Comparison of ENCODE assay signal across 9 mouse cellular contexts in the genomic region with DNA sequence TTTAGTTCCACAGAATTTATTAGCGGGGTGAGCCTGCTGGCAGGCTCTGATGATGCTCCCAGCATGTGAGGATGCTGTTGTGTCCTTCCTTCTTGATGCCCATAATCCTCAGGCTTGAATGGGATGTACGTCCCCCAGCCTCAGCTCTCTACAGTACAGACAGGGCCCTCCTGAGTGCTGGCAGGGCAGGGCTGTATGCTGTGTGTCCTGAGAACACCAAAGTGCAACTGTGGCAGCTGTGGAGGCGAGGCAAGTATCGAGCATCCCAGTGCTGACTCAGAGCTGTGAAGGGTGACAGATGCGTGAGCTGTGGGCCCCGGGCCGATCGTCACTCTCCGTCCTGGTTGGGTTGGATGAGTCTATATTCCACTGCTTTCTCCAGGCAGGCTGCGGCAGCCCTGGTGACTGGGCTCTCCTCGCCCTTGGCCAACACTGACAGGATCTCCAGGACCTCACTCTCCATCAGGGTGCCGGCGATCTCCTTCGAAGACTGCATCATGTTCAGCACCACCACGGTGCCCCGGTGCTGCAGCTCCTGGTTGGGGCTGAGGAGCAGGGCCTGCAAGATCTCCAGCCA. TPM values are rescaled to one million over a fixed set of nuclear protein-coding genes. Genes with fewer than 3 reads are reported as not detected.
A peak's percentile ranks its signal among the peaks of the same experiment; 100 is the strongest.
DNase-seq lines count a peak whose midpoint lies in the region; ATAC-seq and TF ChIP-seq lines count a peak whose summit lies in the region.
"Had no signal": no experiment of that assay in that cellular context is flagged by ENCODE, and none has a peak within 500 bp of the region (broad histone marks: within the 10 kb centered on the region; RNA-seq: fewer than 3 reads in every experiment).

No protein-coding gene starts in this region.

- intact Hi-C loops in heart, postnatal 10 days (cut with DNase I) = no loop called here

- no peak for ATAC-seq in heart, embryonic 13.5 days (ENCODE audit: extremely low read depth, insufficient number of reproducible peaks, low FRiP score, low TSS enrichment)
- ATAC-seq in megakaryocyte, adult 5-6 weeks (ENCODE audit: poor library complexity, severe bottlenecking) = no peak
- ATAC-seq in stomach, embryonic 14.5 days (ENCODE audit: insufficient number of reproducible peaks, insufficient read depth, low FRiP score, low read depth) = no peak

- peak overlapping the region; percentile 93; the same call in 1 of the 2 replicates for H3K27ac ChIP-seq in heart, embryonic 13.5 days (replicated peaks)
- peak overlapping the region; percentile 36; the same call in 1 of the 2 replicates for H3K27ac ChIP-seq in embryonic fibroblast, embryonic 13.5 days (ENCODE audit: insufficient read depth, low read length)
- peak overlapping the region; percentile 39; the same call in 1 of the 2 replicates for H3K27ac ChIP-seq in stomach, embryonic 14.5 days (ENCODE audit: low read length)

- no peak overlapping the region for H3K4me2 ChIP-seq in heart, embryonic 13.5 days
- no peak overlapping the region for H3K4me2 ChIP-seq in stomach, embryonic 14.5 days (replicated peaks; ENCODE audit: low read depth, low read length)

- TF ChIP-seq POLR2A in embryonic fibroblast, embryonic 13.5 days (IDR thresholded peaks at IDR 0.05; ENCODE audit: low read depth, low read length) = no peak

- WGBS in heart, embryonic 13.5 days = 92% methylated on average over 16 of the region's 16 CpGs
- WGBS in stomach, embryonic 14.5 days = 93% methylated on average over 16 of the region's 16 CpGs

- H3K36me3 ChIP-seq in heart, embryonic 13.5 days = peaks cover 63% of the 10 kb centered on the region
- peaks cover 64% of the 10 kb centered on the region for H3K36me3 ChIP-seq in megakaryocyte, embryonic 14.5 days (replicated peaks; ENCODE audit: low read length)
- H3K36me3 ChIP-seq in stomach, embryonic 14.5 days (ENCODE audit: control insufficient read depth, insufficient read depth, low read length) = peaks cover 49% of the 10 kb centered on the region

- no peak overlapping the region for H3K4me3 ChIP-seq in heart, embryonic 13.5 days
- peak overlapping the region; percentile 56 for H3K4me3 ChIP-seq in megakaryocyte, embryonic 14.5 days (replicated peaks)
- no peak overlapping the region for H3K4me3 ChIP-seq in embryonic fibroblast, embryonic 13.5 days (ENCODE audit: insufficient read depth, low read length)
- H3K4me3 ChIP-seq in stomach, embryonic 14.5 days (ENCODE audit: low read depth, low read length) = no peak overlapping the region

- no peak for TF ChIP-seq CTCF in embryonic fibroblast, embryonic 13.5 days (IDR thresholded peaks at IDR 0.05; ENCODE audit: borderline replicate concordance, insufficient read depth, low read length)

- H3K27me3 ChIP-seq in heart, embryonic 13.5 days (replicated peaks) = no peaks in the 10 kb centered on the region
- H3K27me3 ChIP-seq in megakaryocyte, embryonic 14.5 days (replicated peaks) = no peaks in the 10 kb centered on the region
- H3K27me3 ChIP-seq in stomach, embryonic 14.5 days (ENCODE audit: control insufficient read depth, insufficient read depth, low read length) = no peaks in the 10 kb centered on the region
- H3K27me3 ChIP-seq: neural tube, embryonic 13.5 days had no signal

- H3K9ac ChIP-seq in heart, embryonic 13.5 days = no peak overlapping the region
- no peak overlapping the region for H3K9ac ChIP-seq in stomach, embryonic 14.5 days (replicated peaks; ENCODE audit: low read depth, low read length)
- H3K9ac ChIP-seq: neural tube, embryonic 13.5 days had no signal

- DNase-seq in heart, postnatal 10 days = no peak
- DNase-seq in layer of hippocampus, adult 11-12 months (ENCODE audit: low spot score) = no peak
- DNase-seq in testis, postnatal 14 days (ENCODE audit: low spot score) = no peak

- H3K4me1 ChIP-seq in heart, embryonic 13.5 days = peaks cover 21% of the 10 kb centered on the region
- H3K4me1 ChIP-seq in megakaryocyte, embryonic 14.5 days = peaks cover 47% of the 10 kb centered on the region
- no peaks in the 10 kb centered on the region for H3K4me1 ChIP-seq in embryonic fibroblast, embryonic 13.5 days (ENCODE audit: control insufficient read depth, insufficient read depth, low read length)
- peaks cover 11% of the 10 kb centered on the region; the same call in 1 of the 2 replicates for H3K4me1 ChIP-seq in stomach, embryonic 14.5 days (ENCODE audit: control insufficient read depth, insufficient read depth, low read length)

- no peaks in the 10 kb centered on the region for H3K9me3 ChIP-seq in heart, embryonic 13.5 days
- H3K9me3 ChIP-seq in megakaryocyte, embryonic 14.5 days = no peaks in the 10 kb centered on the region
- no peaks in the 10 kb centered on the region for H3K9me3 ChIP-seq in stomach, embryonic 14.5 days (ENCODE audit: control insufficient read depth, low read depth, low read length)
- H3K9me3 ChIP-seq: neural tube, embryonic 13.5 days had no signal

RNA-seq across cellular contexts. Expression of a gene that starts 1.1 kb away (rescaled TPM):
- polyA plus RNA-seq in heart, embryonic 13.5 days (2015; fragmentation: Nextera tagmentation; extraction: Ambion mirVana) = 7.3 and 7.8 TPM in 2 replicates
- 10 to 100 TPM in 1 of 2 experiments, 1 to 10 TPM in 1; 7.1 to 10.1 TPM for total RNA-seq in heart, postnatal 10 days (2021)
- polyA plus RNA-seq in megakaryocyte, embryonic 14.5 days (2012; ENCODE audit: insufficient read depth, low replicate concordance) = 4.7 and 5.0 TPM in 2 replicates
- 2.6 and 4.2 TPM in 2 replicates for total RNA-seq in megakaryocyte, adult 5-6 weeks (2015)
- 7.3 and 10.3 TPM in 2 replicates for total RNA-seq in megakaryocyte, adult 5-6 weeks (2017)
- polyA plus RNA-seq in embryonic fibroblast, embryonic 13.5 days (2011; ENCODE audit: insufficient read length, low read depth, missing spikeins) = 11.8 and 19.0 TPM in 2 replicates
- 15.1 and 19.2 TPM in 2 replicates for polyA plus RNA-seq in stomach, embryonic 14.5 days (2014; fragmentation: Nextera tagmentation; extraction: Ambion mirVana)

RNA-seq across cellular contexts. Expression of a gene that starts 15.4 kb away (rescaled TPM):
- 18.2 and 20.1 TPM in 2 replicates for polyA plus RNA-seq in heart, embryonic 13.5 days (2015; fragmentation: Nextera tagmentation; extraction: Ambion mirVana)
- 10 to 100 TPM; 17.9 to 18.9 TPM for total RNA-seq in heart, postnatal 10 days (2021)
- polyA plus RNA-seq in megakaryocyte, embryonic 14.5 days (2012; ENCODE audit: insufficient read depth, low replicate concordance) = 37.4 and 78.5 TPM in 2 replicates
- 4.1 and 4.7 TPM in 2 replicates for total RNA-seq in megakaryocyte, adult 5-6 weeks (2015)
- 7.2 and 13.0 TPM in 2 replicates for total RNA-seq in megakaryocyte, adult 5-6 weeks (2017)
- polyA plus RNA-seq in embryonic fibroblast, embryonic 13.5 days (2011; ENCODE audit: insufficient read length, low read depth, missing spikeins) = 34.4 and 46.6 TPM in 2 replicates
- 28.6 and 29.4 TPM in 2 replicates for polyA plus RNA-seq in stomach, embryonic 14.5 days (2014; fragmentation: Nextera tagmentation; extraction: Ambion mirVana)

RNA-seq across cellular contexts. Expression of a gene that starts 17.5 kb away (rescaled TPM):
- 14.5 and 16.5 TPM in 2 replicates for polyA plus RNA-seq in heart, embryonic 13.5 days (2015; fragmentation: Nextera tagmentation; extraction: Ambion mirVana)
- total RNA-seq in heart, postnatal 10 days (2021) = 10 to 100 TPM; 33.1 to 35.5 TPM
- polyA plus RNA-seq in megakaryocyte, embryonic 14.5 days (2012; ENCODE audit: insufficient read depth, low replicate concordance) = 17.4 and 104 TPM in 2 replicates
- total RNA-seq in megakaryocyte, adult 5-6 weeks (2015) = 6.7 and 8.5 TPM in 2 replicates
- 6.1 and 11.1 TPM in 2 replicates for total RNA-seq in megakaryocyte, adult 5-6 weeks (2017)
- 12.2 and 15.4 TPM in 2 replicates for polyA plus RNA-seq in embryonic fibroblast, embryonic 13.5 days (2011; ENCODE audit: insufficient read length, low read depth, missing spikeins)
- polyA plus RNA-seq in stomach, embryonic 14.5 days (2014; fragmentation: Nextera tagmentation; extraction: Ambion mirVana) = 24.3 and 26.5 TPM in 2 replicates

RNA-seq across cellular contexts. Expression of a gene that starts 31.1 kb away (rescaled TPM):
- polyA plus RNA-seq in heart, embryonic 13.5 days (2015; fragmentation: Nextera tagmentation; extraction: Ambion mirVana) = 121 and 133 TPM in 2 replicates
- total RNA-seq in heart, postnatal 10 days (2021) = 10 to 100 TPM; 40.0 to 43.7 TPM
- 5.6 TPM in 1 of 2 replicates, not detected in the other for polyA plus RNA-seq in megakaryocyte, embryonic 14.5 days (2012; ENCODE audit: insufficient read depth, low replicate concordance)
- total RNA-seq in megakaryocyte, adult 5-6 weeks (2015) = 151 and 153 TPM in 2 replicates
- 210 and 224 TPM in 2 replicates for total RNA-seq in megakaryocyte, adult 5-6 weeks (2017)
- 94.6 and 124 TPM in 2 replicates for polyA plus RNA-seq in embryonic fibroblast, embryonic 13.5 days (2011; ENCODE audit: insufficient read length, low read depth, missing spikeins)
- 159 and 167 TPM in 2 replicates for polyA plus RNA-seq in stomach, embryonic 14.5 days (2014; fragmentation: Nextera tagmentation; extraction: Ambion mirVana)

RNA-seq across cellular contexts. Expression of a gene that starts 45.8 kb away (rescaled TPM):
- polyA plus RNA-seq in heart, embryonic 13.5 days (2015; fragmentation: Nextera tagmentation; extraction: Ambion mirVana) = 15.0 and 19.3 TPM in 2 replicates
- total RNA-seq in heart, postnatal 10 days (2021) = 10 to 100 TPM; 70.5 to 72.0 TPM
- 36.1 and 38.2 TPM in 2 replicates for polyA plus RNA-seq in megakaryocyte, embryonic 14.5 days (2012; ENCODE audit: insufficient read depth, low replicate concordance)
- 23.3 and 25.3 TPM in 2 replicates for total RNA-seq in megakaryocyte, adult 5-6 weeks (2015)
- total RNA-seq in megakaryocyte, adult 5-6 weeks (2017) = 27.8 and 39.5 TPM in 2 replicates
- polyA plus RNA-seq in embryonic fibroblast, embryonic 13.5 days (2011; ENCODE audit: insufficient read length, low read depth, missing spikeins) = 47.6 and 55.1 TPM in 2 replicates
- 18.3 and 19.8 TPM in 2 replicates for polyA plus RNA-seq in stomach, embryonic 14.5 days (2014; fragmentation: Nextera tagmentation; extraction: Ambion mirVana)

Comparison
In these comparisons a context has a peak if more than half of its experiments do, and no peak if none do; other contexts are left out.
1. H3K27ac ChIP-seq: peak in every context shown above with its lines; median percentile 93 in heart, embryonic 13.5 days; 39 in stomach, embryonic 14.5 days; 36 in embryonic fibroblast, embryonic 13.5 days.